Mouse (Mus musculus) hindbrain, embryonic 10.5 days (tissue): ENCODE measurements around the gene Arhgef19. TPM values are rescaled to one million over a fixed set of nuclear protein-coding genes. Genes with fewer than 3 reads are reported as not detected.
A peak's percentile ranks its signal among the peaks of the same experiment; 100 is the strongest.

ENCODE experiments used
- DNase-seq: peaks from one replicate; pipeline ENCODE4 v3.0.0-alpha.2; 2017; ENCODE audit warnings: low spot score
- H3K27ac ChIP-seq: fragments of 300-500 bp; sonication (generic); 2 replicates; pipeline ENCODE4 v1.5.1; 2016; ENCODE audit warnings: mild to moderate bottlenecking, moderate library complexity
- H3K27me3 ChIP-seq: fragments of 300-500 bp; sonication (generic); 2 replicates; pipeline ENCODE4 v1.6.1; 2016; ENCODE audit warnings: mild to moderate bottlenecking; ENCODE audit not compliant: poor library complexity, insufficient read depth, severe bottlenecking
- H3K36me3 ChIP-seq: fragments of 300-500 bp; sonication (generic); 2 replicates; pipeline ENCODE4 v1.6.1; 2016; ENCODE audit warnings: mild to moderate bottlenecking, moderate library complexity
- H3K4me1 ChIP-seq: fragments of 300-500 bp; sonication (generic); replicated peaks from 2 replicates; pipeline ENCODE4 v1.6.1; 2016; ENCODE audit warnings: mild to moderate bottlenecking
- H3K4me3 ChIP-seq: fragments of 300-500 bp; sonication (generic); 2 replicates; pipeline ENCODE4 v1.5.1; 2016; ENCODE audit warnings: mild to moderate bottlenecking, moderate library complexity
- H3K9me3 ChIP-seq: fragments of 300-500 bp; sonication (generic); 2 replicates; pipeline ENCODE4 v1.6.1; 2016; ENCODE audit warnings: mild to moderate bottlenecking, moderate library complexity
- WGBS: fragments of 180-500 bp; shearing (Covaris S2); methylation state at CpG from one replicate; pipeline ENCODE4 v1.1.7; 2016; 5-methylcytosine and 5-hydroxymethylcytosine counted together
- polyA plus RNA-seq: library from polyadenylated mRNA; unstranded; fragments of >200 nt; fragmentation: Nextera tagmentation; extraction: Ambion mirVana; gene quantifications from 2 replicates; pipeline ENCODE4 v1.2.1, GENCODE M21; 2016

Gene Arhgef19
- polyA plus RNA-seq, 1 experiment from 2014 or later: 1.7 TPM

DNA sequence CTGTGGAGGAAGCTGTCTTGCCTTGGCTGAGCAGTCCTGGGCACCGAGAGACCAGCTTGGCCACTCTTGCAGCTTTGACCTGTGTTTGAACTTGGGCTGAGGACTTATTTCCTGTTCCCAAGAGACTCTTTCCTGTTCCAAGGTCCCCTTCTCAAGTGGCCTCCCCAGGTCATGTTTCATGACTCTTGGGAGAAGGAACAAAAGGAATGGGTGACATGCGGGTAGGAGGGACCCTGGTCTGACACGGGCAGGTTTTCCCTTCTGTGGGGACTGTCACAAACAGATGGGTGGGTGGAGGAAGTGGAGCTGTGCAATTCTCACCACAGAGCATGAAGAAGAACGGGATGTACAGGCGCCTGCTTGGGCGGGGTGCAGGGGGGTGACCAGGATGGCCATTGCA is 32.4 kb downstream of the Arhgef19 start:
- 84% methylated on average over 6 of the region's 6 CpGs for WGBS

DNA sequence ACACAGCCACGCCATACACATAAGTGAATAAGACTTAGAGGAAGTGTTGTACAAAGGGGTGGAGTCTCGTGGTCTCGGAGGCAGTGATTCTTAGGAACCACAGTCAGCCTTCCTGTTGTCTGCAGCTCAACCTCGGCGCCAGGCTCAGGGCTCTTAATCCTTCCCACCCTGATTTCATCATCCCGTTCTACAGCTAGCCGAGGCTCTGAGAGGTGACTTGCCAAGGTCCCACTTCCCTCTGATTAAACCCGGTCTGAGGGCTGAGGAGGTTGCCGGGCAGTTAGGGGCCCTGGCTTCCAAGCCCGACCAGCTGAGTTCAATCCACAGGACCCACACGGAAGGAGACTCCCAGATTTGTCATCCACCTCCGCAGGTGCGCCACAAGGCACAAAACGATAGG is 33.6 kb downstream of the Arhgef19 start:
- peaks cover 48% of the 10 kb centered on the region for H3K27me3 ChIP-seq
- H3K4me3 ChIP-seq: peak overlapping the region; percentile 25
- H3K27ac ChIP-seq: peak overlapping the region; percentile 83; the same call in 1 of the 2 replicates
- H3K36me3 ChIP-seq: no peaks in the 10 kb centered on the region
- 17% methylated on average over 14 of the region's 14 CpGs for WGBS
- H3K4me1 ChIP-seq: peaks cover 56% of the 10 kb centered on the region
- DNase-seq: no peak
- H3K9me3 ChIP-seq: peaks cover 8% of the 10 kb centered on the region; the same call in 1 of the 2 replicates

More for the DNA sequence above, 32.4 kb downstream of the Arhgef19 start:
- peaks cover 37% of the 10 kb centered on the region for H3K27me3 ChIP-seq
- H3K4me3 ChIP-seq: no peak overlapping the region
- no peak for DNase-seq
- no peak overlapping the region for H3K27ac ChIP-seq
- peaks cover 8% of the 10 kb centered on the region; the same call in 1 of the 2 replicates for H3K9me3 ChIP-seq
- H3K4me1 ChIP-seq: peaks cover 48% of the 10 kb centered on the region
- no peaks in the 10 kb centered on the region for H3K36me3 ChIP-seq

DNA sequence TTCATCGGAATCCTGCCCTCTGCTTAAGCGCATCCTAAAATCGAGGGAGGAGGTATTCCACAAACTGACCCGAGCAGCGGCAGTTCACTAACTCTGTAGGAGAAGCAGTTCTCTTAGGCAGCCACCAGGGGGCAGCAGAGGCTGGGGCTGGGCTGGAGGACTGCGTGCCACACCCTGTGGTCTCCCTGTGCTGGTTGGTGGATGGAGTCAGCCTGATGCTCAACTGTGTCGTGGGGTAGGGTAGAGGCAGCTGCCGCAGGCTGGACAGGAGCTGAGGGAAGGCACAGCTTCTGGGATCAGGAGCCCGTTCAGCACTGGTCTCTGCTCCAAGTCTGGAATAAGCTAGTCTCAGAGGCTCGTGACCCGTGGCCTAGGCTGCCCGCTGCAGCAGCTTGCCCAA is 34.0 kb downstream of the Arhgef19 start:
- Histone ChIP-seq H3K27ac (peak overlapping the region; percentile 83; the same call in 1 of the 2 replicates), H3K36me3 (no peaks in the 10 kb centered on the region), H3K4me3 (peak overlapping the region; percentile 25), H3K4me1 (peaks cover 60% of the 10 kb centered on the region), H3K9me3 (peaks cover 6% of the 10 kb centered on the region; the same call in 1 of the 2 replicates), H3K27me3 (peaks cover 52% of the 10 kb centered on the region)
- WGBS: 19% methylated on average over 12 of the region's 12 CpGs
- DNase-seq: peak; percentile 91

DNA sequence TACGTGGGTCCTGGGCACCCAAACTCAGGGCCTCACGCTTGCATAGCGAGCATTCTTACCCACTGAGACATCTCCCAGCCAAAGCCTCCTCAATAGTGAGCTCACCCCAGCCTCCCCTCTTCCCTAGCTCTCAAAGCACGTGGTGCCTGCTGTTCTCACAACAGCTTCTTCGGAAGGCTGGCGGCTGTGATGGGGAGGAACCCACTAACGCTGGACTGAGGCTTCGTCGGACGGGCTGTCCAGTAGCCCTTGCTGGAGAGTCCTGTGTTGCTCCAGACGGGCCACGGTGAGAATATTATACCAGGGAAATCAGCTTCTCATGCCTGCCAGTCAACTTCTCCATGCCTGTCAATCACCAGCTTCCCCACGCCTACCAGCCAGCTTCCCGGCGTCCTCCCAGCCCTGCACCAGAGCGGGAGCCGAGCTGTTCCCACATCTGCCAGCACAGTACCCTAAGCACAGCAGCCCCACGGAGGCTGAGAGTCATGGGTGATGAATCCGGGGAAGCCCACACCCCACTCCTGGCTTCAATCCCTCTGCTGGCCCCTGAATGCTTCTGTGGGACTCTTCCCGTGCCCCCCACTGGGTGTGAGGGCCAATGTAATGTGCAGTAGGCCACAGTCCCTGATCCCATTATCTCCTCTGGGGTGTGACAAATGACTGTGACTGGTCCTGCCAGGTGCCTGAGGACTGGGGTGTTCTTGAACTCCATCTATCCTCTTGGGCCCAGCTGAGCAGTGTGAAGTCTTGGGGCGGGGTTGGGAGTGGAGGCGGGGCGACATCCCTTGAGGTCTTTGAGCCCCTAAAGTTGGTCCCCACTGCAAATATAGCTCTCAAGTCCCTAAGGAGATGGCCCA is 35.4 kb downstream of the Arhgef19 start:
- Histone ChIP-seq H3K27me3 (peaks cover 52% of the 10 kb centered on the region), H3K4me3 (peak overlapping the region; percentile 23), H3K9me3 (0 out of 2 replicates have a peak, but pooled peaks cover 5% of the 10 kb centered on the region), H3K4me1 (peaks cover 75% of the 10 kb centered on the region), H3K36me3 (no peaks in the 10 kb centered on the region), H3K27ac (peak overlapping the region; percentile 83)
- 23% methylated on average over 23 of the region's 23 CpGs for WGBS
- peak; percentile 77 for DNase-seq

DNA sequence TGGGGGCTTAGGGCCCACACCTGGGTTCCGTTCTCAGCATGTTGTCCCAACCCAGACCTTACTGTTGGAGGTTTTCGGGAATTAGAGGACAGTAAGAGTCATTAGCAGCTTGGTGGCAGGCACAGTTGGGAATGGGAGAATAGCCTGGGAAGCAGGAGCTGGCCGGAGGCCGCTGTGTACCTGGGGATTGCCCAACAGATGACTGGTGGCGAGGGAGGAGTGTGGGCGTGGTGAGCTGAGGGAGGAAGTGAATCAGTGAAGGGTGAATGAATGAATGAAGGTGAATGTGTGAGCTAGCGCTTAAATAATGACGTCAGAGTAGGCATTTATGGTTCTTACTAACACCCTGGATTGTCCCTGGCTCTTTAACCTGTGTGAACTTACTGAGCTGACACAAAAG is 37.9 kb downstream of the Arhgef19 start:
- peaks cover 72% of the 10 kb centered on the region for H3K4me1 ChIP-seq

DNA sequence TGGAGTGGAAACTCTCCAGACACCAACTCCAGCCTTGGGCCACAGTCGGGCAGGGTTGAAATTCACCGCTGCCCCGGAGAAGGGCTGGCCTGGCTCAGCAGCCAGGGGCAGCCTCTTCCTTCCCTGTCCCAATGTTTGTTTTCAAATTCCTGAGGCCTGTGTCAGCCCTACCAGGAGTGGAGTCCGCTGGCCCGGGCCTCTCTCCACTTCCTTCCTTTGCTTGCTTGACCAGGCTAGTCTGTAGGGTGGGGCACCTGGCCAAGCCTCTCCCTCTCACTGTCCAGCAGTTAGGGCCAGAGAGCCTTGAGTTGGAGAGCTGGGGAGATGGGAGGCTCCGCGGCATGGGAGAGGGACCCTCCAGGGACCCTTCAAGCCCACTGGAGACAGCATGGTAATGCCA is 38.9 kb downstream of the Arhgef19 start:
- H3K27me3 ChIP-seq: peaks cover 47% of the 10 kb centered on the region
- H3K36me3 ChIP-seq: no peaks in the 10 kb centered on the region
- 49% methylated on average over 7 of the region's 7 CpGs for WGBS
- no peak overlapping the region for H3K4me3 ChIP-seq
- peak overlapping the region; percentile 83 for H3K27ac ChIP-seq
- H3K4me1 ChIP-seq: peaks cover 75% of the 10 kb centered on the region
- H3K9me3 ChIP-seq: no peaks in the 10 kb centered on the region
- peak; percentile 45 for DNase-seq

More for the DNA sequence above, 37.9 kb downstream of the Arhgef19 start:
- Histone ChIP-seq H3K36me3 (no peaks in the 10 kb centered on the region), H3K9me3 (no peaks in the 10 kb centered on the region), H3K4me3 (no peak overlapping the region), H3K27me3 (peaks cover 49% of the 10 kb centered on the region), H3K27ac (peak overlapping the region; percentile 83)
- WGBS: 90% methylated on average over 8 of the region's 8 CpGs
- no peak for DNase-seq

DNA sequence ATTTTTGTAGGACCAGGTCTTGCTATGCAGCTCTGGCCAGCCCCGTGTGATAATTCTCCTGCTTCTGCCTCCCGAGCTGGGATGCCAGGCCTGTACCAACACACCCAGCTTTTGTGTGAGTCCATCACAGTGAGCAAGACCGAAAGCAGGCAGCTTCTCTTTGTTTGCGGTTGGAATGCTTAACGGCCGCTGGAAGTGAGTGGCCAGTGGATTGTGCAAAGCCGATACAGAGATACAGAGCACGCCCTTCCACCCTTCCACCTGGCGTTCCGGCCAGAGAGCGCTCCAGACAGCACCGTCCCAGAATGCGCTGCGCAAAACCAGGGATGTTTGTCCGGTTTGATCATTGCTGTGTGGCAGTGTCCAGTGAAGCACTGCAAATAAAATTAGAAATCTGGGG is 40.0 kb downstream of the Arhgef19 start:
- DNase-seq: no peak

DNA sequence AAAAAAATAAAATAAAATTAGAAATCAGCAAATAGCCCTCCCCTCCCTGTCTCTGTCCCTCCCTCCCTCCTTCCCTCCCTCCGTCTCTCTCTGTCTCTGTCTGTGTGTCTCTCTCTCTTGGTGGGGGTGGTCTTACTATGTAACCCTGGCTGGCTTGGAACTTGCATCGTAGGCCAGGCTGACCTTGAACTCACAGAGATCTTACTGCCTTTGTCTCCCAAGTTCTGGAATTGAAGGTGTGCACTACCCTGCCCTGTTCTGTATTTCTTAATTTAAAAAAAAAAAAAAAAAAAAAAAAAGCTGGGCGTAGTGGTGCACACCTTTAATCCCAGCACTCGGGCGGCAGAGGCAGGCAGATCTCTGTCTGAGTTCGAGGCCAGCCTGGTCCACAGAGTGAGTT is 40.5 kb downstream of the Arhgef19 start:
- WGBS: 89% methylated on average over 6 of the region's 6 CpGs
- no peak overlapping the region for H3K4me3 ChIP-seq
- H3K36me3 ChIP-seq: no peaks in the 10 kb centered on the region
- no peak for DNase-seq
- H3K27ac ChIP-seq: no peak overlapping the region
- peaks cover 73% of the 10 kb centered on the region for H3K4me1 ChIP-seq
- H3K9me3 ChIP-seq: no peaks in the 10 kb centered on the region
- peaks cover 56% of the 10 kb centered on the region for H3K27me3 ChIP-seq

More for the DNA sequence above, 40.0 kb downstream of the Arhgef19 start:
- 57% methylated on average over 15 of the region's 15 CpGs for WGBS
- H3K27ac ChIP-seq: peak overlapping the region; percentile 83
- peaks cover 52% of the 10 kb centered on the region for H3K27me3 ChIP-seq
- no peaks in the 10 kb centered on the region for H3K36me3 ChIP-seq
- H3K4me3 ChIP-seq: no peak overlapping the region
- peaks cover 75% of the 10 kb centered on the region for H3K4me1 ChIP-seq
- H3K9me3 ChIP-seq: no peaks in the 10 kb centered on the region

DNA sequence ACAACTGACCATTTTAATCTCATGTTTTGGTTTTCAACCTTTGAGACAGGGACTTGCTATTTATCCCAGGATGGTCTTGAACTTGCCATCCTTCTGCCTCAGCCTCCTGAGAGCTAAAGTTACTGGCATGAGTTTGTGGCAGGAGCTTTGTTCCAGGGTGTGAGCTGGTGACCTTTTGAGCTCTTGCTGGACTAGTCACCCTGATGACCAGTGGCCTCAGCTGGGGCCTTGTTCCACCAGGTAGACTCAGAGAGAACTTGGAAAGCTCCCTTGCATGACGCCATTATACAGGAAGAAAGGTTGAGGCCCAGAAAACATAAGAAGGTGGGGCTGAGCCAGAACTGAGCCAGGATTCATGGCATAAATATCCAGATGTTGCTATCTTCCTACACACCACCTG is 41.2 kb downstream of the Arhgef19 start:
- DNase-seq: no peak
- Histone ChIP-seq H3K27me3 (peaks cover 56% of the 10 kb centered on the region), H3K4me3 (no peak overlapping the region), H3K4me1 (peaks cover 73% of the 10 kb centered on the region), H3K27ac (no peak overlapping the region), H3K9me3 (no peaks in the 10 kb centered on the region), H3K36me3 (no peaks in the 10 kb centered on the region)
- WGBS: 95% methylated on average over 1 of the region's 1 CpGs

DNA sequence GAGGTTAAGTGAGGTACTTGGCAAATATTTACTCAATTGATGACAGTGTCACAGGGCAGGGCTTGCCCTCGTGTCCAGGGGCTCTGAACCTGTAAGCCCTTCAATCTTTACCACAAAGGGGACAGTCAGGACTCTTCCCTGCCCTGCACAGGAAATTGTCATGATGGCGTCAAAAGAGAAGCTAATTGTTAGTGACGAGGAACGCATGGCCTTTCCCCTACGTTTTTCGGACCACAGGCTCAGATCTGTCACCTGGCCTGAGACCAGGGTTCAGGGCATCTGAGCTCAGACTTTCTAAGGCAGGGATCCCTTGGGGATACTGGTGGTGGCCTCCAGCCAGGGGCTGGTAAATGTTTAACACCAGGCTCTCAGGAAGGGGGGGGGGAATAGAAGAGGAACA is 41.9 kb downstream of the Arhgef19 start:
- no peaks in the 10 kb centered on the region for H3K9me3 ChIP-seq
- no peak for DNase-seq
- H3K36me3 ChIP-seq: no peaks in the 10 kb centered on the region
- H3K27ac ChIP-seq: peak overlapping the region; percentile 5; the same call in 1 of the 2 replicates
- peaks cover 71% of the 10 kb centered on the region for H3K4me1 ChIP-seq
- 51% methylated on average over 6 of the region's 6 CpGs for WGBS
- H3K4me3 ChIP-seq: no peak overlapping the region
- peaks cover 57% of the 10 kb centered on the region for H3K27me3 ChIP-seq

DNA sequence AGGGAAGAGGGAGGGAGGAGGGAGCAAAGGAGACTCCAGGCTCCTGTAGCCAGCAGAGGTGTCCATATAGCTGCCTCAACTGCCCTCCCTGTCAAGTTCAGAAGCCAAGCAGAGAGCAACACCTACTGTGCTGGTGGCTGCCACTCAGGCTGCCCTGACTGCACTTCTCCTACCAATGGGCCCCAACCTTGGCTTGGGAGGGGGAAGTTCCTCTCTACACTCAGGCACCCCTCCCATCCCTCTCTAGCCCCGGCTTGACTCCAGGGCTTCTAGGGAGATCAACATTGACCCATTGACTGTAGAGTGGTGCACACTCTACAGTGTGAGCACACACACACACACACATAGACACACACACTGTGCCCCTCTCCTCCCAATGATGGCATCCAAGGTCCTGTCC is 42.3 kb downstream of the Arhgef19 start:
- Histone ChIP-seq H3K4me1 (peaks cover 72% of the 10 kb centered on the region), H3K4me3 (no peak overlapping the region), H3K27ac (peak overlapping the region; percentile 5; the same call in 1 of the 2 replicates), H3K27me3 (peaks cover 61% of the 10 kb centered on the region), H3K9me3 (no peaks in the 10 kb centered on the region), H3K36me3 (no peaks in the 10 kb centered on the region)
- WGBS: 63% methylated on average over 1 of the region's 1 CpGs
- DNase-seq: no peak

DNA sequence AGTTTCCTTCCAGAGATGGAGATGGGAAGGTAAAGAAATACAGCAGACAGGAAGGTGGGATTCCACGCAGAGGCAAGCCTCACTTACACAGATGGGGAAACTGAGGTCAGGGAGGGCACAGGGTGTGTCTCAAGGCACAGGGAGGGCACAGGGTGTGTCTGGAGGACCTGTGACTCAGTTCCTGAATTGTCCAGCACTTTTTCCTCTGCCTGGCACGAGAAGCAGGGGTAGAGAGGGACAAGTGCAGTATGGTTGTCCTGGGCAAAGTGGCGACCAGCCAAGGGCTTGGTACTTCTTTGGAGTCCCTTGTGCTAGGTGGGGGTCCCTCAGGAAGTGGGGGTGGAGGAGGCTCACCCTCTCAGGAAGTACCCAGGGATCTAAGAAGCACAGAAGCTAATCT is 42.8 kb downstream of the Arhgef19 start:
- Histone ChIP-seq H3K4me1 (peaks cover 76% of the 10 kb centered on the region), H3K36me3 (no peaks in the 10 kb centered on the region), H3K9me3 (no peaks in the 10 kb centered on the region), H3K4me3 (no peak overlapping the region), H3K27ac (0 out of 2 replicates have a peak overlapping the region, but pooled peaks have one; percentile 5), H3K27me3 (peaks cover 62% of the 10 kb centered on the region)
- DNase-seq: no peak
- WGBS: 71% methylated on average over 3 of the region's 3 CpGs

DNA sequence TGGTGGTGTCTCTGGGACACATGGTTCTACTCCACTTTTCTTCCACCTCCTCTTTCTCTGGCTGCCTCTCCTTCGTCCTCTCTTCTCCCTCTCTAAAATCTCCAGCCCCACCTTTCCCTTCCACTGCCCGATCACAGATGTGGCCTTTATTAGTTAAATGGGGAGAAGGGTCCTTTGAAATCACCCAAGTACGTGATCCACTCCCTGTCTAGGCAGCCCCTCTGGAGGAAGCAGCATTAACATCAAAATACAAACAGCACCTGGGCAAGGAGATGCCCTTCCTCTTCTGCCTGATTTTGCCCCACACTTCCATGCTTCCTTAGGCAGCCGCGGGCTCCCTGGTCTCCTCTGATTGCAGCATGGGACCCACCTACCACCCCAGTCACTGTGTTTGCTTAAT is 43.3 kb downstream of the Arhgef19 start:
- Histone ChIP-seq H3K4me1 (peaks cover 78% of the 10 kb centered on the region), H3K36me3 (no peaks in the 10 kb centered on the region), H3K27ac (0 out of 2 replicates have a peak overlapping the region, but pooled peaks have one; percentile 5), H3K27me3 (peaks cover 62% of the 10 kb centered on the region), H3K9me3 (no peaks in the 10 kb centered on the region), H3K4me3 (no peak overlapping the region)
- 43% methylated on average over 5 of the region's 5 CpGs for WGBS
- no peak for DNase-seq
